Mouse (Mus musculus) megakaryocyte, embryonic 14.5 days (primary cell): ENCODE results near the gene Gal3st2c.

Experiments used
- FLI1 ChIP-seq: IDR thresholded peaks from 2 replicates; pipeline ENCODE4 v1.6.1; 2012; ENCODE audit warnings: low read length, inconsistent platforms, mixed read lengths
- GATA1 ChIP-seq: IDR thresholded peaks from 3 replicates; pipeline ENCODE4 v1.6.1; 2012; ENCODE audit warnings: mixed read lengths, low read length, inconsistent platforms, borderline replicate concordance

GRCm38 (mm10) chr1:94028741-94029140, 38.4 kb downstream of the Gal3st2c start:
- no peak for TF ChIP-seq GATA1
- TF ChIP-seq FLI1: no peak
